Mouse (Mus musculus): Measurements from ENCODE around the gene Haspin. TPM values are rescaled to one million over a fixed set of nuclear protein-coding genes. Genes with fewer than 3 reads are reported as not detected.

Gene Haspin
- polyA plus RNA-seq, 1 experiment from 2014 or later: 11.2 TPM

DNA sequence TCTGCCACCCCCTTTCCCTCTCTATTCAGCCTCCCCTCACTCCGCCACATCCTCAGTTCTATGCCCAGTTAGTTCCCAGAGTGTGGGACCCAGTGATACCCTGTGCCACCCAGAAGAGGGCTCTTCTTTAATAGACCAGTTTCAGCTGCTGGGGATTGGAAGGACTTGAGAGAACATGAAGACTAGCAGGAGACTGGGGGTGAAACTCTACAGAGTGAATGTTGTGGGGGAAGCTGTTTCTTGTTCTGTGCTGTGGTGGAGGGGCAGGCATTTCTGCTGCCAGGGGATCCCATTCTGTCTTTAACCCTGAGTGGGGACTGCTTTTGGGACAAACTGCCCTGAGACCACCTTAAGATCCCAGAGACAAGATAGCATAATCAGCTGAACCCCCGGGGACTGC, 47.3 kb downstream of the Haspin start:
- no peak overlapping the region for H3K9ac ChIP-seq (ENCODE audit: low read depth, low read length)
- no peaks in the 10 kb centered on the region for H3K36me3 ChIP-seq (ENCODE audit: control insufficient read depth, insufficient read depth, low read length)
- no peak overlapping the region for H3K4me3 ChIP-seq (ENCODE audit: low read depth, low read length)
- no peak for ATAC-seq (replicated peaks; ENCODE audit: insufficient number of reproducible peaks, low FRiP score, low TSS enrichment)
- no peak overlapping the region for H3K27ac ChIP-seq (ENCODE audit: low read depth, low read length)
- H3K27me3 ChIP-seq (ENCODE audit: control insufficient read depth, insufficient read depth, low read length): no peaks in the 10 kb centered on the region
- peaks cover 14% of the 10 kb centered on the region for H3K4me1 ChIP-seq (ENCODE audit: control insufficient read depth, insufficient read depth, low read length)
- H3K9me3 ChIP-seq (replicated peaks; ENCODE audit: control insufficient read depth, low read length): no peaks in the 10 kb centered on the region
- 82% methylated on average over 2 of the region's 2 CpGs for WGBS (ENCODE audit: insufficient replicate concordance)
- H3K4me2 ChIP-seq: no peak overlapping the region

DNA sequence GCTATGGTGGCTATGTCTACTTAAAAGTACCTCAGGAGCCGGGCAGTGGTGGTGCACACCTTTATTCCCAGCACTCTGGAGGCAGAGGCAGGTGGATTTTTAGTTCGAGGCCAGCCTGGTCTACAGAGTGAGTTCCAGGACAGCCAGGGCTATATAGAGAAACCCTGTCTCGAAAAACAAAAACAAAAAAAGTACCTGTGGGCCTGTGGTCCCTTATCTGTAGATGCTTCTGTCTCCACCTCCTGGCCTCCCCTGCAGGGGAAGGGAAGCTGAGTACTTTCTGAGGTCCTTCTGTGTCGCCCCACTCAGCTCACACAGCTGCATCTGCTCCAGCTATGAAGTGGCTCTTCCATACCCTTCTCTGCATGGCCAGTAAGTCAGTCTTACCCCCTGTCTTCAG, 47.8 kb downstream of the Haspin start, which contains the start of gene Itgae:
TSS of gene Itgae (plus strand) at position 301 of the 400 bp plus-strand sequence.
- 68% methylated on average over 4 of the region's 4 CpGs for WGBS (ENCODE audit: insufficient replicate concordance)
- no peak for ATAC-seq (replicated peaks; ENCODE audit: insufficient number of reproducible peaks, low FRiP score, low TSS enrichment)
- H3K4me2 ChIP-seq: no peak within 1 kb of the TSS

DNA sequence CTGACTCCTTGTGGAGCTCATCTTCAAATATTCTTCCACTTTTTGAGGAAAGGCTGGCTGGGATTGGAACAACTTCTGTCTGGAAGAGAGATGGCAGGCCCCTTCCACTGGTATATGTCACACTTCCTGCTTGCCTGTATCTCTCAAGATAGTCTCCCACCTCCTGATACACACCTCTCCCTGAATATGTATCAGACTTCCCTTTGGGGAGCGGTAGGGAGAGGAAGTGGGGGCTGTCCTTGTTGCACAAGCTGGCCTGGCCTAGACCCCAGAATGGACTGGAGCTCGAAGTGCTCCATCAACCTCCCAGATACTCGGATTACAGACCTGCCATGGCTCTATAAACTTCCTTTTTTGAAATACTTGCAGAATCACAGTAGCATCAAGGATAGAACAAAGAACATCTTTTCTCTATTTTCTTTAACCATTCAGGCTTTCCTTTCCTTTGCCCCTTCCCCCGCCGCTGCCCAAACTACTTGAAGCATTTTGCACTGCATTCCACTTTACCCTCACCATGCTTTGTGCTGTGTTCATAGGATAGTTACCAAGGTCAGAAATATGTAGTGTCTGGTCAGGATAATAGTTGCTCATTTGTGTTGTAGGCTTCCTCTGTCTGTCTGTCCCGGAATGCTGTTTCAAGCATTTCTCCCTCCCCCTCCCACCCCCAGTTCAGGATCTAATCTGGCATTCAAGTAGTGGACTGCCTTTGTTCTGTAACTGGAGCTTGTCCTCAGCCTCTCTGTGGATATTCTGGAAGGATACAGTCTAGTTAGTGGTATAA, 50.2 kb downstream of the Haspin start:
- Histone ChIP-seq H3K27me3 (ENCODE audit: control insufficient read depth, insufficient read depth, low read length) (no peaks in the 10 kb centered on the region), H3K9ac (ENCODE audit: low read depth, low read length) (no peak overlapping the region), H3K4me1 (ENCODE audit: control insufficient read depth, insufficient read depth, low read length) (peaks cover 14% of the 10 kb centered on the region), H3K27ac (ENCODE audit: low read depth, low read length) (peak overlapping the region; percentile 50; the same call in 1 of the 2 replicates), H3K9me3 (replicated peaks; ENCODE audit: control insufficient read depth, low read length) (no peaks in the 10 kb centered on the region), H3K4me3 (ENCODE audit: low read depth, low read length) (no peak overlapping the region), H3K36me3 (ENCODE audit: control insufficient read depth, insufficient read depth, low read length) (no peaks in the 10 kb centered on the region), H3K4me2 (no peak overlapping the region)
- WGBS (ENCODE audit: insufficient replicate concordance): 59% methylated on average over 6 of the region's 6 CpGs
- no peak for ATAC-seq (replicated peaks; ENCODE audit: insufficient number of reproducible peaks, low FRiP score, low TSS enrichment)

More for the DNA sequence above, 47.8 kb downstream of the Haspin start, which contains the start of gene Itgae:
- H3K4me3 ChIP-seq (ENCODE audit: low read depth, low read length): no peak within 1 kb of the TSS
- H3K9me3 ChIP-seq (replicated peaks; ENCODE audit: control insufficient read depth, low read length): no peaks in the 10 kb centered on the region
- H3K9ac ChIP-seq (ENCODE audit: low read depth, low read length): no peak within 1 kb of the TSS
- H3K27ac ChIP-seq (ENCODE audit: low read depth, low read length): no peak within 1 kb of the TSS
- H3K27me3 ChIP-seq (ENCODE audit: control insufficient read depth, insufficient read depth, low read length): no peaks in the 10 kb centered on the region
- peaks cover 14% of the 10 kb centered on the region for H3K4me1 ChIP-seq (ENCODE audit: control insufficient read depth, insufficient read depth, low read length)
- H3K36me3 ChIP-seq (ENCODE audit: control insufficient read depth, insufficient read depth, low read length): no peaks in the 10 kb centered on the region

Other genes with a start within 250 kb of the Haspin start
- gene Atp2a3, start 177.1 kb downstream of the Haspin start, polyA plus RNA-seq (2014; fragmentation: Nextera tagmentation; extraction: Ambion mirVana): 2.1 and 2.9 TPM in 2 replicates
- 2.9 and 4.0 TPM in 2 replicates for gene P2rx1, start 139.2 kb downstream of the Haspin start, polyA plus RNA-seq (2014; fragmentation: Nextera tagmentation; extraction: Ambion mirVana)
- gene Camkk1, start 119.3 kb downstream of the Haspin start, polyA plus RNA-seq (2014; fragmentation: Nextera tagmentation; extraction: Ambion mirVana): 1.3 and 1.5 TPM in 2 replicates
- 9.6 and 10.3 TPM in 2 replicates for gene Ncbp3, start 90.5 kb downstream of the Haspin start, polyA plus RNA-seq (2014; fragmentation: Nextera tagmentation; extraction: Ambion mirVana)
- gene Itgae, start 47.7 kb downstream of the Haspin start, polyA plus RNA-seq (2014; fragmentation: Nextera tagmentation; extraction: Ambion mirVana): 0.31 and 0.34 TPM in 2 replicates
- 0.65 and 0.97 TPM in 2 replicates for gene P2rx5, start 22.1 kb upstream of the Haspin start, polyA plus RNA-seq (2014; fragmentation: Nextera tagmentation; extraction: Ambion mirVana)
- gene Emc6, start 38.7 kb upstream of the Haspin start, polyA plus RNA-seq (2014; fragmentation: Nextera tagmentation; extraction: Ambion mirVana): 94.3 and 112 TPM in 2 replicates
- gene Tax1bp3, start 38.8 kb upstream of the Haspin start, polyA plus RNA-seq (2014; fragmentation: Nextera tagmentation; extraction: Ambion mirVana): 264 and 272 TPM in 2 replicates
- 12.7 and 14.9 TPM in 2 replicates for gene Ctns, start 60.7 kb upstream of the Haspin start, polyA plus RNA-seq (2014; fragmentation: Nextera tagmentation; extraction: Ambion mirVana)
- 0.31 and 0.94 TPM in 2 replicates for gene Shpk, start 61.2 kb upstream of the Haspin start, polyA plus RNA-seq (2014; fragmentation: Nextera tagmentation; extraction: Ambion mirVana)
- 0.16 TPM in 1 of 2 replicates, not detected in the other for gene Trpv1, start 96.0 kb upstream of the Haspin start, polyA plus RNA-seq (2014; fragmentation: Nextera tagmentation; extraction: Ambion mirVana)
- 0.03 TPM in 2 replicates for gene Trpv3, start 129.1 kb upstream of the Haspin start, polyA plus RNA-seq (2014; fragmentation: Nextera tagmentation; extraction: Ambion mirVana)
- 0.19 TPM in 1 of 2 replicates, not detected in the other for gene Aspa, start 191.3 kb upstream of the Haspin start, polyA plus RNA-seq (2014; fragmentation: Nextera tagmentation; extraction: Ambion mirVana)
- not detected in 2 replicates for gene Gm49340, start 191.4 kb upstream of the Haspin start, polyA plus RNA-seq (2014; fragmentation: Nextera tagmentation; extraction: Ambion mirVana)
- gene Spata22, start 191.4 kb upstream of the Haspin start, polyA plus RNA-seq (2014; fragmentation: Nextera tagmentation; extraction: Ambion mirVana): not detected in 2 replicates
- gene Olfr20, start 212.5 kb upstream of the Haspin start, polyA plus RNA-seq (2014; fragmentation: Nextera tagmentation; extraction: Ambion mirVana): not detected in 2 replicates
- not detected in 2 replicates for gene Olfr376, start 233.0 kb upstream of the Haspin start, polyA plus RNA-seq (2014; fragmentation: Nextera tagmentation; extraction: Ambion mirVana)